11 mouse cellular contexts compared by ENCODE assay signal in the genomic region with DNA sequence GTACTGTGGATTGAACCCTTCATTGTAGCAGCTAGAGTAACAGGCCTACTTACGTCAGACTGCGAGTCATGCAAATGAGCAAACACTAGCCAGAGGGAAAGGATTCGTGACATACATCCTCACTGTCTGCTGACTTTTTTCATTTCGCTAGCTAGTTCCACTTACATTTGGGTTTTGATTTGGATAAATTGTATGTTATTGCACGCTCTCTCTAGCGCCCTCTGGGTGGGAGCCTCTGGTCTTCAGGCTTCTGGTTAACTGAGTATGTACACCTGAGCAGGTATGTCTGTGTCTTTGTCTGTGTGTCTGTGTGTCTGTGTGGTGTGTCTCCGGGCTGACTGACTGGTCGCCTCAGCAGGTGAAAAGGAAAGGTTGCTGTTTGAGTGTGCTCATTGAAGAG. TPM values are rescaled to one million over a fixed set of nuclear protein-coding genes. Genes with fewer than 3 reads are reported as not detected.
DNase-seq lines count a peak whose midpoint lies in the region; ATAC-seq and TF ChIP-seq lines count a peak whose summit lies in the region.
"Had no signal": no experiment of that assay in that cellular context is flagged by ENCODE, and none has a peak within 500 bp of the region (broad histone marks: within the 10 kb centered on the region; RNA-seq: fewer than 3 reads in every experiment).

No protein-coding gene starts in this region.

- H3K4me1 ChIP-seq in lung, adult 2 months (ENCODE audit: control insufficient read depth, insufficient read depth, low read length): no peaks in the 10 kb centered on the region
- H3K4me1 ChIP-seq in E14TG2a.4 (replicated peaks; ENCODE audit: low read depth, low read length): peaks cover 27% of the 10 kb centered on the region
- H3K4me1 ChIP-seq in liver, postnatal 0 days (ENCODE audit: insufficient read depth): no peaks in the 10 kb centered on the region
- H3K4me1 ChIP-seq in heart, embryonic 11.5 days (ENCODE audit: control insufficient read depth, insufficient read depth, low read length): no peaks in the 10 kb centered on the region
- H3K4me1 ChIP-seq: limb, embryonic 15.5 days had no signal

- peak; percentile 61 for ATAC-seq in frontal cortex, adult (ENCODE audit: low TSS enrichment)
- no peak for ATAC-seq in liver, postnatal 0 days
- ATAC-seq in heart, embryonic 11.5 days (replicated peaks; ENCODE audit: insufficient number of reproducible peaks, low FRiP score, low TSS enrichment): no peak
- ATAC-seq: midbrain, embryonic 16.5 days had no signal

- WGBS in lung, adult 2 months: 80% methylated on average over 8 of the region's 8 CpGs
- WGBS in liver, postnatal 0 days (ENCODE audit: insufficient replicate concordance): 77% methylated on average over 8 of the region's 8 CpGs
- 75% methylated on average over 8 of the region's 8 CpGs for WGBS in heart, embryonic 11.5 days (ENCODE audit: insufficient replicate concordance)

- no peak overlapping the region for H3K9ac ChIP-seq in liver, postnatal 0 days (replicated peaks)
- no peak overlapping the region for H3K9ac ChIP-seq in heart, embryonic 11.5 days (ENCODE audit: low read depth, low read length)
- H3K9ac ChIP-seq: limb, embryonic 15.5 days had no signal

- H3K36me3 ChIP-seq in E14TG2a.4 (ENCODE audit: insufficient read depth, low read length): peaks cover 19% of the 10 kb centered on the region
- peaks cover 9% of the 10 kb centered on the region for H3K36me3 ChIP-seq in liver, postnatal 0 days (replicated peaks; ENCODE audit: insufficient read depth, low read length)
- H3K36me3 ChIP-seq in heart, embryonic 11.5 days (ENCODE audit: control insufficient read depth, insufficient read depth, low read length): peaks cover 24% of the 10 kb centered on the region

- no peak for DNase-seq in frontal cortex, postnatal 14 days (ENCODE audit: low spot score in 2 of 2)
- DNase-seq in lung, adult 2 months: no peak
- DNase-seq in lung, postnatal 25 days (ENCODE audit: low spot score): no peak
- no peak for DNase-seq in liver, postnatal 0 days
- DNase-seq in adrenal gland, adult 2 months: no peak
- DNase-seq: layer of hippocampus, adult 9-11 months had no signal

- peak; percentile 33; the same call in 1 of the 2 replicates for TF ChIP-seq CTCF in lung, adult 2 months (IDR thresholded peaks at IDR 0.05; ENCODE audit: insufficient read depth, low read length)
- TF ChIP-seq CTCF in E14TG2a.4 (conservative IDR thresholded peaks at IDR 0.05; ENCODE audit: low read length): peak; percentile 49
- TF ChIP-seq CTCF in liver, postnatal 0 days (IDR thresholded peaks at IDR 0.05; ENCODE audit: low read depth): peak; percentile 37

- no peak overlapping the region for H3K4me2 ChIP-seq in liver, postnatal 0 days (ENCODE audit: low read depth, low read length)
- no peak overlapping the region for H3K4me2 ChIP-seq in heart, embryonic 11.5 days
- H3K4me2 ChIP-seq: limb, embryonic 15.5 days had no signal

- H3K4me3 ChIP-seq in lung, adult 2 months (replicated peaks; ENCODE audit: extremely low read depth, low read depth, low read length): no peak overlapping the region
- H3K4me3 ChIP-seq in E14TG2a.4 (replicated peaks; ENCODE audit: low read length): no peak overlapping the region
- no peak overlapping the region for H3K4me3 ChIP-seq in liver, postnatal 0 days (ENCODE audit: low read depth, low read length)
- no peak overlapping the region for H3K4me3 ChIP-seq in heart, embryonic 11.5 days (ENCODE audit: low read depth, low read length)
- H3K4me3 ChIP-seq: limb, embryonic 15.5 days had no signal

- TF ChIP-seq EP300 in liver, postnatal 0 days (IDR thresholded peaks at IDR 0.05; ENCODE audit: low read depth): no peak

- H3K9me3 ChIP-seq in E14TG2a.4 (ENCODE audit: low read length): no peaks in the 10 kb centered on the region
- H3K9me3 ChIP-seq in liver, postnatal 0 days (ENCODE audit: low read length): no peaks in the 10 kb centered on the region
- H3K9me3 ChIP-seq in heart, embryonic 11.5 days (replicated peaks; ENCODE audit: control insufficient read depth, low read length): no peaks in the 10 kb centered on the region
- H3K9me3 ChIP-seq: limb, embryonic 15.5 days had no signal

- TF ChIP-seq POLR2A in lung, adult 2 months (IDR thresholded peaks at IDR 0.05; ENCODE audit: borderline replicate concordance, extremely low read depth, low read depth, low read length): no peak

- H3K27ac ChIP-seq in liver, postnatal 0 days (ENCODE audit: low read depth): no peak overlapping the region
- no peak overlapping the region for H3K27ac ChIP-seq in heart, embryonic 11.5 days (ENCODE audit: low read depth, low read length)
- H3K27ac ChIP-seq: limb, embryonic 15.5 days had no signal

- H3K27me3 ChIP-seq in E14TG2a.4 (ENCODE audit: insufficient read depth, low read length): no peaks in the 10 kb centered on the region
- H3K27me3 ChIP-seq in liver, postnatal 0 days (ENCODE audit: insufficient read depth, low read length): no peaks in the 10 kb centered on the region
- H3K27me3 ChIP-seq in heart, embryonic 11.5 days (ENCODE audit: control insufficient read depth, insufficient read depth, low read length): no peaks in the 10 kb centered on the region
- H3K27me3 ChIP-seq: limb, embryonic 15.5 days had no signal

RNA-seq across cellular contexts. Expression of gene Actr10, which starts 40.2 kb away (rescaled TPM):
- 11.7 and 26.5 TPM in 2 replicates for polyA plus RNA-seq in lung, adult 2 months (2012; rRNA removed)
- 108 and 109 TPM in 2 replicates for polyA plus RNA-seq in liver, postnatal 0 days (2015; fragmentation: Nextera tagmentation; extraction: Ambion mirVana)
- 201 and 216 TPM in 2 replicates for polyA plus RNA-seq in heart, embryonic 11.5 days (2014; fragmentation: Nextera tagmentation; extraction: Ambion mirVana)
- total RNA-seq in adrenal gland, adult 2 months (2021): 100 to 1,000 TPM; 192 to 229 TPM
- 7.4 and 11.1 TPM in 2 replicates for polyA plus RNA-seq in adrenal gland, adult 2 months (2012; rRNA removed)
